Mouse (Mus musculus) brown adipose tissue, adult 24 weeks (tissue): ENCODE measurements at regions not wholly inside any gene's neighbourhood (a gene's known extent, or its start where the extent isn't known, plus 50 kb on each side); places are given as distances from the start of the nearest gene placed in this dataset.

ENCODE experiments used
- H3K27ac ChIP-seq: fragments of 200-500 bp; replicated peaks from 2 replicates; pipeline ENCODE4 v1.5.1; 2012; ENCODE audit warnings: low read depth, mild to moderate bottlenecking, low read length
- H3K4me1 ChIP-seq: fragments of 200-500 bp; 2 replicates; pipeline ENCODE4 v1.6.1; 2012; ENCODE audit warnings: low read length, mixed read lengths; ENCODE audit not compliant: control insufficient read depth, insufficient read depth, insufficient read length
- H3K4me3 ChIP-seq: fragments of 200-500 bp; 2 replicates; pipeline ENCODE4 v1.5.1; 2012; ENCODE audit warnings: low read depth, mild to moderate bottlenecking, low read length, moderate library complexity; ENCODE audit not compliant: insufficient read depth

GRCm38 (mm10) chr2:11375726-11376454, 178.0 kb downstream of the Pfkfb3 start:
- no peak overlapping the region for H3K27ac ChIP-seq
- H3K4me3 ChIP-seq = no peak overlapping the region
- H3K4me1 ChIP-seq = peaks cover 3% of the 10 kb centered on the region; the same call in 1 of the 2 replicates

- Histone ChIP-seq H3K4me1 (peaks cover 3% of the 10 kb centered on the region; the same call in 1 of the 2 replicates), H3K27ac (no peak overlapping the region), H3K4me3 (0 out of 2 replicates have a peak overlapping the region, but pooled peaks have one; percentile 29)
These were observed 178.8 kb downstream of the Pfkfb3 start for GRCm38 (mm10) chr2:11375092-11375491.

GRCm38 (mm10) chr2:11370273-11370672, 183.6 kb downstream of the Pfkfb3 start:
- Histone ChIP-seq H3K4me3 (no peak overlapping the region), H3K27ac (no peak overlapping the region), H3K4me1 (peaks cover 8% of the 10 kb centered on the region; the same call in 1 of the 2 replicates)

- Histone ChIP-seq H3K27ac (no peak overlapping the region), H3K4me3 (no peak overlapping the region), H3K4me1 (peaks cover 11% of the 10 kb centered on the region; the same call in 1 of the 2 replicates)
These were observed 186.6 kb downstream of the Pfkfb3 start for GRCm38 (mm10) chr2:11367319-11367718.

GRCm38 (mm10) chr2:11365815-11366214, 188.1 kb downstream of the Pfkfb3 start:
- peak overlapping the region; percentile 73 for H3K27ac ChIP-seq
- no peak overlapping the region for H3K4me3 ChIP-seq
- peaks cover 11% of the 10 kb centered on the region; the same call in 1 of the 2 replicates for H3K4me1 ChIP-seq

- H3K4me1 ChIP-seq = peaks cover 11% of the 10 kb centered on the region; the same call in 1 of the 2 replicates
- no peak overlapping the region for H3K4me3 ChIP-seq
- peak overlapping the region; percentile 68 for H3K27ac ChIP-seq
These were observed 188.5 kb downstream of the Pfkfb3 start for GRCm38 (mm10) chr2:11365371-11365770.

GRCm38 (mm10) chr2:11364111-11364510, 189.8 kb downstream of the Pfkfb3 start:
- Histone ChIP-seq H3K4me1 (peaks cover 11% of the 10 kb centered on the region; the same call in 1 of the 2 replicates), H3K27ac (no peak overlapping the region), H3K4me3 (no peak overlapping the region)

GRCm38 (mm10) chr2:11363061-11363464, 190.8 kb downstream of the Pfkfb3 start:
- H3K27ac ChIP-seq = no peak overlapping the region
- no peak overlapping the region for H3K4me3 ChIP-seq
- H3K4me1 ChIP-seq = peaks cover 11% of the 10 kb centered on the region; the same call in 1 of the 2 replicates

GRCm38 (mm10) chr2:11362205-11362994, 190.5 kb downstream of the Prkcq start:
- Histone ChIP-seq H3K4me3 (no peak overlapping the region), H3K27ac (no peak overlapping the region), H3K4me1 (peaks cover 11% of the 10 kb centered on the region; the same call in 1 of the 2 replicates)

GRCm38 (mm10) chr2:11359280-11359679, 187.4 kb downstream of the Prkcq start:
- Histone ChIP-seq H3K4me1 (peaks cover 7% of the 10 kb centered on the region), H3K27ac (no peak overlapping the region), H3K4me3 (no peak overlapping the region)

- H3K4me3 ChIP-seq = no peak overlapping the region
- H3K4me1 ChIP-seq = peaks cover 4% of the 10 kb centered on the region
- H3K27ac ChIP-seq = no peak overlapping the region
These were observed 184.8 kb downstream of the Prkcq start for GRCm38 (mm10) chr2:11356714-11357113.

- Histone ChIP-seq H3K4me3 (no peak overlapping the region), H3K27ac (no peak overlapping the region), H3K4me1 (peaks cover 4% of the 10 kb centered on the region)
These were observed 183.7 kb downstream of the Prkcq start for GRCm38 (mm10) chr2:11355594-11355993.
